Mouse (Mus musculus) brain, embryonic 14.5 days (tissue): ENCODE data around the gene Plin2.

Experiments used
- CTCF ChIP-seq: fragments of 200-500 bp; IDR thresholded peaks from 2 replicates; pipeline ENCODE4 v1.5.1; 2012; ENCODE audit warnings: inconsistent platforms, mild to moderate bottlenecking, moderate library complexity, borderline replicate concordance; ENCODE audit not compliant: insufficient read depth, insufficient read length; ENCODE audit errors: extremely low read depth
- POLR2A ChIP-seq: fragments of 200-500 bp; IDR thresholded peaks from 2 replicates; pipeline ENCODE4 v1.6.1; 2012; ENCODE audit warnings: mild to moderate bottlenecking, inconsistent platforms, borderline replicate concordance; ENCODE audit not compliant: poor library complexity, insufficient read depth, insufficient read length, severe bottlenecking; ENCODE audit errors: extremely low read depth

DNA sequence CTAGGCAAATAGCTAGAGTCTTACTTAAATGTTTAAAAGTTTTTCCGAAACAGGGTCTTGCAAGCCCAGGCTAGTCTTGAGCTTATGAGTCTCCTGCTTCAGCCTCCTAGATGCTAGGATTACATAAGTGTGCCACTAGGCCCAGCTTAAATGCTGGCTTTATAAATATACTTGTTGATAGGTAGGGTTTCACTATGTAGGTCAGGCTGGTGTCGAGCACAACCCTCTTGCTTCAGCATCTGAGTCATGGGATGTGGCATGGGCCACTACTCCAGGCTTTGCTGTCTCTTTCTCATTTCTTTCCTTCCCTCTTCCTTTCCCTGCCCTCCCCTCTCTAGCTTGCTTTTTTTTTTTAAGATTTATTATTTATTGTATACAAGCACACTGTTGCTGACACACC, 9.8 kb upstream of the Plin2 start:
- TF ChIP-seq CTCF (no peak), POLR2A (no peak)
